ENCODE assay signal across 24 mouse cellular contexts in the genomic region with DNA sequence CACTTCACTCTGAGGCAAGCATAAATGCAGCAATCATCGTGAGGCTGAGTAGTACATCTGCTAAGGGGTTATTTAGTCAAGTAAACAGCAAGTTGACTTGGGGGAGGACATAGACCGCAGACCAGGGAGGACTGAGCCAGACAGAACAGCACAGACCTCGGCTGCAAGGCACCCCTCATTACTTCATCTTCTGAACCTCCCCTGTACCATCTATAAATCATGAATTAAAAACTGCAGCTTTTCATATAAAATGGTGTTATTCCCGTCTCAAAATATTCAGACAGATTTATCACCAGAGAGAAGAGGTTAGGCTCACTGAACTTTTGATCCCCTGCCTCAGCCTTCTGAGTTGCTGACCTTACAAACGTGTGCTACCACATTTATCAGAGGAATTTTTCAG.
"Had no signal": no experiment of that assay in that cellular context is flagged by ENCODE, and none has a peak within 500 bp of the region (broad histone marks: within the 10 kb centered on the region; RNA-seq: fewer than 3 reads in every experiment).

No protein-coding gene starts in this region.

- H3K9me3 ChIP-seq: hindbrain, embryonic 12.5 days; intestine, embryonic 15.5 days; limb, embryonic 10.5 days had no signal

- ATAC-seq: forebrain, embryonic 16.5 days; hindbrain, embryonic 16.5 days; inflammation-experienced regulatory T-cells, adult 6 months; intestine, embryonic 15.5 days; intestine, postnatal 0 days had no signal

- H3K4me2 ChIP-seq: heart, embryonic 12.5 days; hindbrain, embryonic 12.5 days; hindbrain, embryonic 14.5 days; intestine, embryonic 15.5 days; limb, embryonic 12.5 days; liver, embryonic 11.5 days had no signal

- H3K9ac ChIP-seq: heart, embryonic 12.5 days; hindbrain, embryonic 12.5 days; hindbrain, embryonic 14.5 days; intestine, embryonic 15.5 days; limb, embryonic 12.5 days had no signal

- DNase-seq: gastrocnemius, adult 2 months; gastrocnemius, postnatal 10 days; gastrocnemius, postnatal 25 days; heart, adult 18-20 months; heart, postnatal 10 days; heart, postnatal 4 days; kidney, adult 18-20 months; kidney, postnatal 25 days; liver had no signal

- H3K36me3 ChIP-seq: hindbrain, embryonic 10.5 days; hindbrain, embryonic 12.5 days; intestine, embryonic 15.5 days; limb, embryonic 10.5 days had no signal

- H3K27me3 ChIP-seq: heart, embryonic 12.5 days; hindbrain, embryonic 12.5 days; intestine, embryonic 15.5 days; limb, embryonic 12.5 days had no signal

- H3K27ac ChIP-seq: gastrocnemius, adult 2 months; hindbrain, embryonic 10.5 days; hindbrain, embryonic 12.5 days; hindbrain, embryonic 14.5 days; intestine, embryonic 15.5 days; left cerebral cortex, adult 2 months; limb, embryonic 10.5 days; limb, embryonic 12.5 days had no signal

- H3K4me3 ChIP-seq: gastrocnemius, adult 2 months; heart, embryonic 10.5 days; heart, embryonic 12.5 days; hindbrain, embryonic 10.5 days; hindbrain, embryonic 12.5 days; intestine, embryonic 15.5 days; layer of hippocampus, adult 2 months; left cerebral cortex, adult 2 months; limb, embryonic 10.5 days; limb, embryonic 12.5 days had no signal

- H3K4me1 ChIP-seq: hindbrain, embryonic 12.5 days; intestine, embryonic 15.5 days had no signal
